Mouse (Mus musculus): ENCODE measurements at regions not wholly inside any gene's neighbourhood (a gene's known extent, or its start where the extent isn't known, plus 50 kb on each side); places are given as distances from the start of the nearest gene placed in this dataset.

DNA sequence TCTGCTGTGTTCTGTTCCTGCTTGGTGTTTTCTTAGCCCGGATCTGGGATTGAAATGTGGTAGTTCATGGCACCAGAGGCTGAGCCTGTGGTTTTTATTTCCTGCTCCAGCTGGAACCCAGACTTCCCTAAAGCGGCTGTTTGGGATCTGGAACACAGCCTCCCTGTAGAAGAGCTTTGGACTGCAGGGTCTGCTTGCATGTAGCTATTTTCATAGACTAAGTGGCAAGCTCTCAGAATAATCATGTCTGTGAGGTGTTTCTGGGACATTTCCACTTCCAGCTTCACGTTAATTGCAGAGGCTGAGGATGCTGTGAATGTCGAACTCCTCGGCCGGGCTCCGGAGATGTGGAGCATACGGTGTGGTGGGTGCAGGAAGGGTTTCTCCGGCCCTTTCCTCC, 64.1 kb upstream of the Gm5148 start:
- no peak for DNase-seq (ENCODE audit: low spot score)

- no peak for DNase-seq (ENCODE audit: low spot score)
Observed at GRCm38 (mm10) chr3:37786792-37787191, 62.5 kb upstream of the Gm5148 start.

DNA sequence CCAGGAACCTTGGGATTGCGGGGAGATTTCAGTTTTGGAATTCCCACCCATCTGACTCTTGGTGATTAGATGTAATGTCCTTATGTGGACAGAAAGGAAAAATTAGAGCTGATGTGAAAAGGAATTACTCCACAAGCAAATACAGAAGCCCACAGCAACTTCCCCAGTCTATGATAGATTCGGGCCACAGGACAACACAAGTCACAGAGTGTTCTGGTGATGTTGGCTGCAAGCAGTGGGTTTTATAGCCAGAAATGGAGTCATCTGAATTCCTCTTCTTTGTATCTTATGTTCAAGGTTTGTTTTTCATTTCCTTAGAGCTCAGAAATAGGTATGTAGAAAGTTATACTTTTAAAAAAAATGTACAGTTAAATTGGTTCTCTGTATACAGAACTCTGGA, 56.8 kb upstream of the Gm5148 start:
- DNase-seq (ENCODE audit: low spot score), result peak; percentile 45

GRCm38 (mm10) chr3:37779867-37780475, 55.7 kb upstream of the Gm5148 start:
- no peak for DNase-seq (ENCODE audit: low spot score)

- DNase-seq (ENCODE audit: low spot score), result no peak
Observed at GRCm38 (mm10) chr3:37778386-37778785, 54.1 kb upstream of the Gm5148 start.

- DNase-seq (ENCODE audit: low spot score), result no peak
Observed at GRCm38 (mm10) chr3:37776224-37776623, 51.9 kb upstream of the Gm5148 start.

Measured in gastrocnemius, adult 18-20 months (tissue).